Mouse (Mus musculus): ENCODE results near the gene Vps51. TPM values are rescaled to one million over a fixed set of nuclear protein-coding genes. Genes with fewer than 3 reads are reported as not detected.
A peak's percentile ranks its signal among the peaks of the same experiment; 100 is the strongest.

The Vps51 gene
- polyA plus RNA-seq, 1 experiment from 2014 or later: 61.8 TPM

GRCm38 (mm10) chr19:6085417-6085879 lies 8.4 kb upstream of the Vps51 start:
- peak overlapping the region; percentile 64 for H3K27ac ChIP-seq (ENCODE audit: low read length)
- H3K4me1 ChIP-seq (ENCODE audit: control insufficient read depth, insufficient read depth, low read length): peaks cover 16% of the 10 kb centered on the region
- ATAC-seq (ENCODE audit: insufficient read depth, low FRiP score): peak; percentile 70
- no peaks in the 10 kb centered on the region for H3K9me3 ChIP-seq (replicated peaks; ENCODE audit: control insufficient read depth, low read length)
- H3K9ac ChIP-seq (ENCODE audit: low read length): peak overlapping the region; percentile 77
- H3K4me3 ChIP-seq (replicated peaks; ENCODE audit: low read length): peak overlapping the region; percentile 78
- 0% methylated on average over 17 of the region's 17 CpGs for WGBS
- no peaks in the 10 kb centered on the region for H3K27me3 ChIP-seq (ENCODE audit: control insufficient read depth, insufficient read depth, low read length)
- peaks cover 4% of the 10 kb centered on the region; the same call in 1 of the 2 replicates for H3K36me3 ChIP-seq (ENCODE audit: control insufficient read depth, insufficient read depth, low read length)
- H3K4me2 ChIP-seq (ENCODE audit: low read depth, low read length): peak overlapping the region; percentile 69

GRCm38 (mm10) chr19:6084478-6085248 lies 7.6 kb upstream of the Vps51 start, which contains the start of the genes Zfpl1 and Cdca5:
Zfpl1 (minus strand) TSS chr19:6084956.
Cdca5 (plus strand) TSS chr19:6084983.
- H3K4me2 ChIP-seq (ENCODE audit: low read depth, low read length): peak within 1 kb of the TSS; percentile 91
- ATAC-seq (ENCODE audit: insufficient read depth, low FRiP score): peak; percentile 90
- peak within 1 kb of the TSS; percentile 78 for H3K4me3 ChIP-seq (replicated peaks; ENCODE audit: low read length)
- H3K4me1 ChIP-seq (ENCODE audit: control insufficient read depth, insufficient read depth, low read length): peaks cover 16% of the 10 kb centered on the region
- peak within 1 kb of the TSS; percentile 84 for H3K9ac ChIP-seq (ENCODE audit: low read length)
- H3K27me3 ChIP-seq (ENCODE audit: control insufficient read depth, insufficient read depth, low read length): no peaks in the 10 kb centered on the region
- under 1% methylated on average over 58 of the region's 58 CpGs for WGBS
- no peaks in the 10 kb centered on the region for H3K9me3 ChIP-seq (replicated peaks; ENCODE audit: control insufficient read depth, low read length)
- H3K36me3 ChIP-seq (ENCODE audit: control insufficient read depth, insufficient read depth, low read length): peaks cover 4% of the 10 kb centered on the region; the same call in 1 of the 2 replicates
- peak within 1 kb of the TSS; percentile 65 for H3K27ac ChIP-seq (ENCODE audit: low read length)

- Histone ChIP-seq H3K27me3 (ENCODE audit: control insufficient read depth, insufficient read depth, low read length) (no peaks in the 10 kb centered on the region), H3K4me2 (ENCODE audit: low read depth, low read length) (no peak within 1 kb of the TSS), H3K9ac (ENCODE audit: low read length) (no peak within 1 kb of the TSS), H3K4me3 (replicated peaks; ENCODE audit: low read length) (no peak within 1 kb of the TSS), H3K36me3 (ENCODE audit: control insufficient read depth, insufficient read depth, low read length) (peaks cover 4% of the 10 kb centered on the region; the same call in 1 of the 2 replicates), H3K4me1 (ENCODE audit: control insufficient read depth, insufficient read depth, low read length) (peaks cover 16% of the 10 kb centered on the region), H3K9me3 (replicated peaks; ENCODE audit: control insufficient read depth, low read length) (no peaks in the 10 kb centered on the region), H3K27ac (ENCODE audit: low read length) (no peak within 1 kb of the TSS)
- WGBS: 89% methylated on average over 9 of the region's 9 CpGs
- ATAC-seq (ENCODE audit: insufficient read depth, low FRiP score): no peak
Measured at GRCm38 (mm10) chr19:6082156-6082555, 5.1 kb upstream of the Vps51 start, which contains the start of gene Gm28374. Gm28374 (minus strand) TSS chr19:6082256.

DNA sequence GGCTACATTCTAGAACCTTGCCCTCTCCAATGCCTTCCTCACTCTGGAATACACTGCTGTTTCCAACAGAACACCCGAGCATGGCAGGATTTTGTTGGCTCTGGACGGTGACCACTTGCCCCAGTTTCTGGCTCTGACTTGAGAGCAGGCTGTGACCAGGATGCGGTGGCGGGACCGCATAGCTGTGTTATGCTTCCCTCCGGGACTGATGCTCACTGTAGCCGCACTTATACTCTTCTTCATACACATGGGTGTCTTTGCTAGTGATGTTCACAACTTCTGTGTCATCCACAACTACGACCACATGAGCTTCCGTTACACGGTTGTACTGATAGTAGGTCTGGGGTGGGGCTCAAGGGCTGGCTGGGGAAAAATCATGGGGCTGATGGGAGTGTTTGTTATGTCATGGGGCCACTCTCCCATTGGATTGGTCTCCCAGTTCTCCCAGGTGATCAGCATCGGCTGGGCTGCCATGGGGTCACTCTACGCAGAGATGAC lies 3.0 kb upstream of the Vps51 start, which contains the start of gene Tmem262:
Gene Tmem262, plus strand, starts transcription at position 51 of the 498 bp plus-strand sequence.
- ATAC-seq (ENCODE audit: insufficient read depth, low FRiP score): no peak
- 91% methylated on average over 12 of the region's 12 CpGs for WGBS

DNA sequence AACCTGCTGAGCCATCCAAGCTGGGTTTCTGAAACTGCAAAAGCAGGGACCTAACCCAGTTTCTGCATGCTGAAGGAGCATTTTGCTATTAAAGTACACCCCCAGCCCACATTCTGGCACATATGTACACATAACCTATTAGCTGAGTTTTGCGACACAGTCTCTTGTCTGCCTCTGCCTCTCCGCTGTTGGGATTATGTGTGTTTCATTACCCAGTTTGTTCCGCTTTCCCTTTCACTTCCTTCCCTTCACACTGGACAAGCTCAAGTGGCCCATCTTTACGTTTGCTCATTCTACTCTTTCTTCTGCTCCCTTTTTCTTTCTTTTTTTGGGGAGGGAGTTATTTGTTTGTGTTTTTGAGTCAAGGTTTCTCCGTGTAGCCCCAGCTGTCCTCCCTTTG lies 3.1 kb downstream of the Vps51 start:
- no peak overlapping the region for H3K27ac ChIP-seq (ENCODE audit: low read length)
- WGBS: 91% methylated on average over 5 of the region's 5 CpGs
- no peak for ATAC-seq (ENCODE audit: insufficient read depth, low FRiP score)
- peaks cover 5% of the 10 kb centered on the region for H3K4me1 ChIP-seq (ENCODE audit: control insufficient read depth, insufficient read depth, low read length)
- H3K36me3 ChIP-seq (ENCODE audit: control insufficient read depth, insufficient read depth, low read length): peaks cover 6% of the 10 kb centered on the region; the same call in 1 of the 2 replicates
- H3K9me3 ChIP-seq (replicated peaks; ENCODE audit: control insufficient read depth, low read length): no peaks in the 10 kb centered on the region
- H3K27me3 ChIP-seq (ENCODE audit: control insufficient read depth, insufficient read depth, low read length): no peaks in the 10 kb centered on the region
- H3K4me2 ChIP-seq (ENCODE audit: low read depth, low read length): no peak overlapping the region
- no peak overlapping the region for H3K4me3 ChIP-seq (replicated peaks; ENCODE audit: low read length)
- H3K9ac ChIP-seq (ENCODE audit: low read length): no peak overlapping the region

More for the DNA sequence above, 3.0 kb upstream of the Vps51 start, which contains the start of gene Tmem262:
- Histone ChIP-seq H3K9ac (ENCODE audit: low read length) (no peak within 1 kb of the TSS), H3K4me1 (ENCODE audit: control insufficient read depth, insufficient read depth, low read length) (peaks cover 15% of the 10 kb centered on the region), H3K36me3 (ENCODE audit: control insufficient read depth, insufficient read depth, low read length) (peaks cover 4% of the 10 kb centered on the region; the same call in 1 of the 2 replicates), H3K27me3 (ENCODE audit: control insufficient read depth, insufficient read depth, low read length) (no peaks in the 10 kb centered on the region), H3K27ac (ENCODE audit: low read length) (no peak within 1 kb of the TSS), H3K4me2 (ENCODE audit: low read depth, low read length) (no peak within 1 kb of the TSS), H3K4me3 (replicated peaks; ENCODE audit: low read length) (no peak within 1 kb of the TSS), H3K9me3 (replicated peaks; ENCODE audit: control insufficient read depth, low read length) (no peaks in the 10 kb centered on the region)

- 92% methylated on average over 19 of the region's 19 CpGs for WGBS
- Histone ChIP-seq H3K4me1 (ENCODE audit: control insufficient read depth, insufficient read depth, low read length) (peaks cover 17% of the 10 kb centered on the region), H3K36me3 (ENCODE audit: control insufficient read depth, insufficient read depth, low read length) (peaks cover 6% of the 10 kb centered on the region; the same call in 1 of the 2 replicates), H3K4me2 (ENCODE audit: low read depth, low read length) (no peak overlapping the region), H3K27me3 (ENCODE audit: control insufficient read depth, insufficient read depth, low read length) (no peaks in the 10 kb centered on the region), H3K4me3 (replicated peaks; ENCODE audit: low read length) (no peak overlapping the region), H3K9ac (ENCODE audit: low read length) (no peak overlapping the region), H3K27ac (ENCODE audit: low read length) (no peak overlapping the region), H3K9me3 (replicated peaks; ENCODE audit: control insufficient read depth, low read length) (no peaks in the 10 kb centered on the region)
- ATAC-seq (ENCODE audit: insufficient read depth, low FRiP score): no peak
Measured at GRCm38 (mm10) chr19:6071261-6071660, 5.8 kb downstream of the Vps51 start.

DNA sequence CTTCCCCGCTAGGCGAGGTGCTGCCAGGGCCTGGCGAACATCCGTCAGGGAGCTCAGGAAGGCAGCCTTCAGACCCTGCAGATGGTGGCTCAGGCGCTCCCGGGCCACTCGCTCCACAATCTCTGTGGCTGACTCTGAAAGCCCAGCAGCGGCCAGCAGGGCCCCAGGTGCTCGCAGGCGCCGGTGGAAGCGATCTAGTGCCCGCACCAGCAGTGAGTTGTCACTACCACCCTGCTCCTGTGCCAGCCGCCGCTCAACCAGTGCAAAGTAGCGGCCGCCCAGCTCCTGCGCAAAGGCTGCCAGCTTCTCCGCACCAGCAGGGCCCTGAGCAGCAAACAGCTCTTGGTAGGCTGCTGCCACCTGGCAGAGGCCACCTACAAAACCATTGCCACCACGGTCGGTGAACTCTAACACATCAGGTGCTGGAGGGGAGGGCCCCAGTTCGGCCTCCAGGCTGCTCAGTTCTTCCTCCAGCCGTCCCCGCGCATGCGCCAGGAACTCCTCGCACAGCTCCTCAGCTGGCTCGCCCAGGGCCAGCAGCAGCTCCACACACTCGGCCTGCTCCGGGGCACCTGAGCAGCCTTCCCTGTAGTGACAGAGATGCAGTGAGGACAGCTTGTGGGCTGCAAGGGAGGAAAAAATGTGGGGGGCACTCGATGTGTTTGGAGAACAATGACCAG lies 6.3 kb downstream of the Vps51 start:
- H3K27me3 ChIP-seq (ENCODE audit: control insufficient read depth, insufficient read depth, low read length): no peaks in the 10 kb centered on the region
- H3K4me2 ChIP-seq (ENCODE audit: low read depth, low read length): no peak overlapping the region
- H3K27ac ChIP-seq (ENCODE audit: low read length): no peak overlapping the region
- H3K36me3 ChIP-seq (ENCODE audit: control insufficient read depth, insufficient read depth, low read length): peaks cover 6% of the 10 kb centered on the region; the same call in 1 of the 2 replicates
- H3K4me3 ChIP-seq (replicated peaks; ENCODE audit: low read length): no peak overlapping the region
- 90% methylated on average over 31 of the region's 31 CpGs for WGBS
- ATAC-seq (ENCODE audit: insufficient read depth, low FRiP score): no peak
- no peaks in the 10 kb centered on the region for H3K9me3 ChIP-seq (replicated peaks; ENCODE audit: control insufficient read depth, low read length)
- peaks cover 14% of the 10 kb centered on the region for H3K4me1 ChIP-seq (ENCODE audit: control insufficient read depth, insufficient read depth, low read length)
- no peak overlapping the region for H3K9ac ChIP-seq (ENCODE audit: low read length)

DNA sequence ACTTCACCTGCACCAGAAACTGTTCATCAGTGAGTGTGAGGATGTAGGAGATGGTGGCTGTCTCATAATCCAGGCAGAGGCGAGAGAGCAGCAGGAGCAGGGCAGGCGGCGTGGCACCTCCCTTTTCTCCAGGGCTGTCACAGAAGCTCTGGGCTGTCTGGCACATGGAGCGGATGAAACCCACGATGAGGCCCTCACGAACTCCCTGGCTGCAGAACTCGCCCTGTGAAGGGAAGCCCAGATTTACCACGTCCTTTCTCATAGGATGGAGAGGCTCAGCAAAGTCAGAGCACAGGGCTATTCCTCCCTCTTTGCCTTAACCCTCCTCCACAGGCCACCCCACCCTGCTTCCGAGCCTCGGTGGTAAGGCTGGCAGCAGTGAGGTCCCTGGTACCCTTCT lies 7.2 kb downstream of the Vps51 start:
- H3K4me1 ChIP-seq (ENCODE audit: control insufficient read depth, insufficient read depth, low read length): peaks cover 14% of the 10 kb centered on the region
- no peak overlapping the region for H3K27ac ChIP-seq (ENCODE audit: low read length)
- ATAC-seq (ENCODE audit: insufficient read depth, low FRiP score): no peak
- no peaks in the 10 kb centered on the region for H3K9me3 ChIP-seq (replicated peaks; ENCODE audit: control insufficient read depth, low read length)
- peaks cover 6% of the 10 kb centered on the region; the same call in 1 of the 2 replicates for H3K36me3 ChIP-seq (ENCODE audit: control insufficient read depth, insufficient read depth, low read length)
- no peaks in the 10 kb centered on the region for H3K27me3 ChIP-seq (ENCODE audit: control insufficient read depth, insufficient read depth, low read length)
- H3K4me2 ChIP-seq (ENCODE audit: low read depth, low read length): no peak overlapping the region
- H3K9ac ChIP-seq (ENCODE audit: low read length): no peak overlapping the region
- H3K4me3 ChIP-seq (replicated peaks; ENCODE audit: low read length): no peak overlapping the region
- WGBS: 86% methylated on average over 10 of the region's 10 CpGs
